Mouse (Mus musculus) 416B (cell line): ENCODE measurements around the gene Kcnc1.

Source experiments
- DNase-seq: peaks from one replicate; pipeline ENCODE4 v3.0.0; 2011; ENCODE audit warnings: low read depth

Gene Kcnc1

DNA sequence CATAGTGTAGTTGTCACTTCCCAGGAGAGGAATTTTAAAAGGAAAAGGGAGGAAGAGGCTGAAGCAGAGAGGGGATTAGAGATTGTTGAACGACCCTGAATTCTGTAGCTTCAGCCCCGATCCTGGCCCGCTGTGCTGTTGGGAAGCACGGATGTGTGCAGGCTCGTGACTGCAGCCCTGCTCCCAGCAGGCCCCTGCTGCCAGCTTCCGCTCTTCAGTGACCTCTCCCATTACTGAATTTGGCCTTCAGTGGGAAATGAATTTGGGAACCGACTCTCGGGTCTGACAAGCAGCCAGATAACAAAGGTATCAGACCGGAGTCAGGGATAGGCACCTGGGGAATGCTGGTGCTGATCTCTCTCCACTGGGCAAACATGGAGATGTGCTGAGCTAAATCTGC lies 76.8 kb downstream of the Kcnc1 start:
- no peak for DNase-seq

DNA sequence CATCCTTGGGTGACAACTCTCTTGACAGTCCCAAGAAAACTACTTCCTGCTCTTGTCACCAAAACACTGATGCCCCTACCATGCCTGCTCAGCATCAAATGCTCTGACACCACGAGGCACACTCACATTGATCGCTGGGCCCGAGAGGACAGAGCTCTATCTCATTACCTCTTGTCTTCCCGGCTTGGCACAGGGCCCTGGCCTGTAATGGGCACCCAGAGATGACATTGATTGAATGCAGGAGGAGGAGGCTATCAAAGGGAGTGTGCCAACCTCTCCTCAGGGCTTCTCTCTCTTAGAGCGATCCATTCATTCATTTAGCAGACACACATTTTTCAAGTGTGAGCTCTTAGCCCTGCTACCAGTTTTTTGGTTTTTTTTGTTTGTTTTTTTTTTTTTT lies 79.2 kb downstream of the Kcnc1 start:
- no peak for DNase-seq

DNA sequence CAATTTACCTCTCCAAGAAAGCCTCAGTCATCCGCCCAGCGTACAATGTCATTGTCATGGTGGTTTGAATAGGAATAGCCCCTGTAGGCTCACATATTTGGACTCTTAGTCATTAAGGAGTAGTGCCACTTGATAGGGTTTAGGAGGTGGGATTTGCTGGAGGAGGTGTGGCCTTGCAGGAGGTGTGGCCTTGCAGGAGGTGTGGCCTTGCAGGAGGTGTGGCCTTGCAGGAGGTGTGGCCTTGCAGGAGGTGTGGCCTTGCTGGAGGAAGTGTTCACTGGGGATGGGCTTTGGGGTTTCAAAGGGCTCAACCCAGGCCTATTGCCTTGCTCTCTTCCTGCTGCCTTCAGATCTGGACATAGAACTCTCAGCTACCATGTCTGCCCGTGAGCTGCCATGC lies 81.2 kb downstream of the Kcnc1 start:
- peak; percentile 24 for DNase-seq

DNA sequence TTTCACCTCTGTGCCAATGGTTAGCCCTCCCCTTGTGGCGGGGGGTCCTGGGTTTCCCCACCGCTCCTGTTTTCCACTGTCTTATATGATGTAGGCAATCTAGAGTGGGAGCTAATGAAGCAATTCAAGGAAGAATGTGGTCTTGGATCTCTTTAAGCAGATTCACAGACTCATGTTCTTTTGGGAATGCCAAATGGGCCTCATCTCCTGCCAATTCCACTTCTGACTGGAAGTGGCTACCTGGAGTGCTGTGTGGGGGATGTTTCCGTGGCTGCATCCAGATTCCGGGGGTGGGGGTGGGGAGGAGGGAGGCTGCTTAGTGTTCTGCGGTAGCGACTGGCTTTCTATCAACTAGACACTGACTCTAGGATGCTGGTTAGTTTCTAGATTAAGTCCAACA lies 83.5 kb downstream of the Kcnc1 start:
- no peak for DNase-seq

DNA sequence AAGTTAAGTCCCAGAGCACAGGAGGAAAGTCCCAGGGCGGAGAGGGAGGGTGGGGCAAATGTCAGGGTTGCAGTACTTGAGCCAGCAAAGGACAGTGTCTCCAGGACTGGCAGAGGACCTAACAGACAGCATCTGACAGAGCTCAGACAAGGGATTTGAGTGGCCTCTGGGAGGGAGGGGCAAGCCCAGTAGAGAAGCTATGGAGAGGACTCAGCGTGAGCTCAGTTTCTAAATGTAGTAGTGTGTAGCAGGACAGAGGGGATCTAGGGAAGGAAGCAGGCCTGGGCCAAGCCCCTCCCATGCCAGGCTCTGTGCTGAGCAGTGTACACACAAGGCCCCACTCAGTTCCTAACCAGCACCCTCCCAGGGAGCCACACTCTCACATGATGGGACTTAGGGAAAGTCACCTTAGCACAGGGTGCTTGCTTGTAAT lies 85.8 kb downstream of the Kcnc1 start:
- DNase-seq, result no peak

DNA sequence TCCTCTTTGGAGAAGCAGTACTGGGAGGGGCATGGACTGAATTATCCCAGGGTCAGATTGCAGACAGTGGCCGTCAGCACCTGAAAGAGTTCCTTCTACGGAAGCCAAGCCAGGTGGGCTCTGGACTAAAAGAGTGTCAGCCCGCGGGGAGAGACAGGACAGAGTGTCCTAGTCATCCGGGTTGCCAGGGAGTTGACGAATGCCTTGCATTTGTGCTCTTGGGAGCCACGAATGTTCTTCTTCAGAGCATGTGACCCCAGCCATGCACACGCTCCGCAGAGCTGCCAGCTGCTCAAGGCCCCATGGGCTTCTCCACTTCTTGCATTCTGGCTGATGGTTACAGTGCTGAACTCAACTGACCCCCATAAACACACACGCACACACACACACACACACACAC lies 86.8 kb downstream of the Kcnc1 start:
- no peak for DNase-seq

DNA sequence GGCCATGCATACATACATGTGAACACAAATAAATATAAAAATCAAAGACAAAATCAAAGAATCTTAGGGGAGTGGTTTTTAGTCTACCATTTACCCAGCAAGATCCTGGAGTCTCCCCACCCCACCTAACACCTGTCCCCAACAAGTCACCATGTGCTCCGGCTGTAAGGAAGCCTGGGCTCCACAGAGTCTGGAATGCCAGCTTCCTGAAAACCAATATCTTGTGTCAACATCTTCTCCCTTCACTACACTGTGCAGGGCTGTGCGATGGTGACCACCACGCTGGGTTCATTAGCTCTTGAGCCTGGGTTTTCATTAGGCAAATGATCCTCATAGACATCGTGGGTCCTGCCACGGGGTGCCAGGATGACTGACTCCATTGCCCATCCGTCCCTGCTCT lies 87.9 kb downstream of the Kcnc1 start:
- DNase-seq, result no peak

DNA sequence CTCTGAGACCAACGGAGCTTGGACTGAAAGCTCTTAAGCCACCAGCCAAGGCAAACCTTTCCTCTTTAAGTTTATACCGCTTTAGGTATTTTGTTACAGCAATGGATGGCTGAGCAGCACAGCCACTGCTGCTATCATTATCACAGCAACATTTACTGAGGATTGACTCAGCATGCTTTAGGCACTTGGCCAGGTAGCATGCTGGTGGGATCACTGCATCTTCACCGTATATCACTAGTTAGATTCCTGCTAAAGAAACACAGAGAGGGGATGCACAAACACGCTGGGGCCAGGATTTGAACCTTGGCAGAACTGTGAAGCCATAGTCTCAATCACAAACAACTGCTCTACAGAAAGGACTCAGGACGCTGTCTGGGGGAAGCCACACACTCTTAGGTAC lies 90.5 kb downstream of the Kcnc1 start:
- no peak for DNase-seq

DNA sequence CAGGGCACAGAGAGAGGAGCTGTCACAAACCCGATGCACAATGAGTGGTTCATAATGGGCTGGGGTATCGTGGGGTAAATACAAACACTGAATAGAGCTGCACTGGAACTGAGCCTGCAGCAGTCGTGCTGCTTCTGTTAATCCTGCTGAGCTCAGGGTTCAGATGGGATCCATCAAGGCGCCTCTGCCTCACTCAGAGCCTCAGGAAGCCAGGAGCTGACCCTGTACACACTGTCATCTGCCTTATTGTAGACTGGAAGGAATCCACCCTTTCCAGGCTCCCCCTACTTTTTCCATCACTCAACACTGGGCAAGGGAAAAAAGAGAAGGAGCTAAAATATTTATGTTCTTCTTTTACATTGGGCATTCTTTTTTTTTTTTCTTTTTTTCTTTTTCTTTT lies 91.1 kb downstream of the Kcnc1 start:
- no peak for DNase-seq
